Mouse (Mus musculus): Measurements from ENCODE around the gene Olfr1179. TPM values are rescaled to one million over a fixed set of nuclear protein-coding genes. Genes with fewer than 3 reads are reported as not detected.
"Not testable (repeated sequence)": the region's sequence is repeated elsewhere in the genome, so short reads cannot be mapped to it uniquely, and the experiment has no call there.

Olfr1179 gene
- not detected in 2 replicates for polyA plus RNA-seq (2016; fragmentation: Nextera tagmentation; extraction: Ambion mirVana)

DNA sequence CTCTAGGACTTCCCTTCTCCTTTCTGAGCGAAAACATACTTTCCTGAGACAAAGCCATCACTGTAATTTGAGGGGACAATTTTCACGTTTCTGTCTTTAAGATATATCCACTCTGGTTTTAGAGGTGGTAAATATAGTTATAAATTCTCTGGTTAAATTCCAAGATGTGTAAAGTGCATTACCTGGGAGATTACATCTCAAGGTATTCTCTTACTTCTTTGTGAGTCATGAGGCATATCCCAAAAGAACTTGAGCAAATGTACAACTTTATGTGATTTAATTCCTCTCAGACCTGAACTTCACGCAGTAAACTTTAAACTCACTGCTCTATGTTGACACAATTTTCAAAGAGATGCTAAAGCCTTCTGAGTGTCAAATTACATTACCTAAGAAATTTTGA is at the start of gene Olfr1179:
Olfr1179 (minus strand) TSS at position 101 of the 400 bp plus-strand sequence.
- no peak within 1 kb of the TSS for H3K9ac ChIP-seq (replicated peaks)
- no peak within 1 kb of the TSS for H3K4me3 ChIP-seq (replicated peaks)
- no peaks in the 10 kb centered on the region for H3K9me3 ChIP-seq
- no peaks in the 10 kb centered on the region for H3K27me3 ChIP-seq
- 79% methylated on average over 3 of the region's 3 CpGs for WGBS
- H3K4me2 ChIP-seq: no peak within 1 kb of the TSS
- H3K27ac ChIP-seq: no peak within 1 kb of the TSS
- no peaks in the 10 kb centered on the region for H3K36me3 ChIP-seq
- no peaks in the 10 kb centered on the region for H3K4me1 ChIP-seq (replicated peaks)
- ATAC-seq (ENCODE audit: insufficient number of reproducible peaks, insufficient read depth, low FRiP score, low TSS enrichment, low read depth): no peak

DNA sequence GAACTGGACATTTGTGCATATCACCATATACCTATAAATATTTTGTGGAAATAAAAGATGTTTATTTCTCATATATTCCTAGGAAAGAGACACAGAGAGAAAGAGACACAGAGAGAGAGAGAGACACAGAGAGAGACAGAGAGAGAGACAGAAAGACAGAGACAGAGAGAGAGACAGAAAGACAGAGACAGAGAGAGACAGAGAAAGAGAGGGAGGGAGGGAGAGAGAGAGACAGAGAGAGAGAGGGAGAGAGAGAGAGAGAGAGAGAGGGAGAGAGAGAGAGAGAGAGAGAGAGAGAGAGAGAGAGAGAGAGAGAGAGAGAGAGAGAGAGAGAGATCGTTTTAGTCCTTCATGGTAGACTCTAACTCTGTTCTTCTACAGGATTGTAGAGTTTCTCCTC is 48.3 kb upstream of the Olfr1179 start, which contains the start of gene Olfr1183:
Olfr1183 (plus strand) TSS at position 301 of the 400 bp plus-strand sequence.
- not testable (repeated sequence) for H3K4me2 ChIP-seq; H3K27me3 ChIP-seq; H3K9me3 ChIP-seq; H3K4me3 ChIP-seq (replicated peaks); H3K9ac ChIP-seq (replicated peaks); H3K4me1 ChIP-seq (replicated peaks); H3K36me3 ChIP-seq; ATAC-seq (ENCODE audit: insufficient number of reproducible peaks, insufficient read depth, low FRiP score, low TSS enrichment, low read depth); H3K27ac ChIP-seq
- WGBS: 84% methylated on average over 1 of the region's 1 CpGs

DNA sequence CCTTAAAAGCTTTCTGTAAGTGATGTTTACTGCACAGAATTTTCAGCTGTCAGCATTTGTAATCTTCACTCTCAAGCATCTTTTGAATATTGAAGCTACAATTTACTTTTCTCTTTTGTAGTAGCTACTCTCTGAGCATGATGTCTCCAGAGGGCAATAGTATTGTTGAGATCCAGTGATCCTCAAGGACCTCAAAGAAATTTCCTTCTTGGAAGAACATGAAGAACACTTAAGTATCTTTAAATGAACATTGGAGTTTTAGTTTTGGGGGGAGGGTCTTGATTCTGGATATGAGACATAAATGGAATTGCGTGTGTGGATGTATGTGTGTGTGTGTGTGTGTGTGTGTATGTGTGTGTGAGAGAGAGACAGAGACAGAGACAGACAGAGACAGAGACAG is 42.8 kb upstream of the Olfr1179 start, which contains the start of gene Gm13757:
Gm13757 (minus strand) TSS at position 101 of the 400 bp plus-strand sequence.
- Histone ChIP-seq H3K4me2 (no peak within 1 kb of the TSS), H3K4me3 (replicated peaks) (no peak within 1 kb of the TSS), H3K9me3 (no peaks in the 10 kb centered on the region), H3K27me3 (no peaks in the 10 kb centered on the region), H3K36me3 (no peaks in the 10 kb centered on the region), H3K27ac (no peak within 1 kb of the TSS), H3K9ac (replicated peaks) (no peak within 1 kb of the TSS), H3K4me1 (replicated peaks) (no peaks in the 10 kb centered on the region)
- WGBS: 97% methylated on average over 1 of the region's 1 CpGs
- ATAC-seq (ENCODE audit: insufficient number of reproducible peaks, insufficient read depth, low FRiP score, low TSS enrichment, low read depth): no peak

DNA sequence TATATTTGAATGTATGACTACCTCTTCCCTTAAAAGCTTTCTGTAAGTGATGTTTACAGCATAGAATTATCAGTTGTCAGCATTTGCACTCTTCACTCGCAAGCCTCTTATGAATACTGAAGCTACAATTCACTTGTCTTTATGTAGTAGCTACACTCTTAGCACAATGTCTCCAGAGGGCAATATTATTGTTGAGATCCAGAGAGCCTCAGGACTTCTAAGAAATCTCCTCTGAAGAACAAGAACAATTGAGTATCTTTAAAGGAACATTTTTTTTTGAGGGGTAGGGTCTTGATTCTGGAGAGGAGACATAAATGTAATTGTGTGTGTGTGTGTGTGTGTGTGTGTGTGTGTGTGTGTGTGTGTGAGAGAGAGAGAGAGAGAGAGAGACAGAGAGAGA is 19.8 kb upstream of the Olfr1179 start, which contains the start of gene Olfr1181:
Olfr1181 (minus strand) TSS at position 101 of the 400 bp plus-strand sequence.
- Histone ChIP-seq H3K4me1 (replicated peaks) (no peaks in the 10 kb centered on the region), H3K36me3 (no peaks in the 10 kb centered on the region), H3K4me3 (replicated peaks) (no peak within 1 kb of the TSS), H3K9ac (replicated peaks) (no peak within 1 kb of the TSS), H3K9me3 (no peaks in the 10 kb centered on the region), H3K27me3 (no peaks in the 10 kb centered on the region), H3K27ac (no peak within 1 kb of the TSS), H3K4me2 (no peak within 1 kb of the TSS)
- no peak for ATAC-seq (ENCODE audit: insufficient number of reproducible peaks, insufficient read depth, low FRiP score, low TSS enrichment, low read depth)
- WGBS: 84% methylated on average over 1 of the region's 1 CpGs

DNA sequence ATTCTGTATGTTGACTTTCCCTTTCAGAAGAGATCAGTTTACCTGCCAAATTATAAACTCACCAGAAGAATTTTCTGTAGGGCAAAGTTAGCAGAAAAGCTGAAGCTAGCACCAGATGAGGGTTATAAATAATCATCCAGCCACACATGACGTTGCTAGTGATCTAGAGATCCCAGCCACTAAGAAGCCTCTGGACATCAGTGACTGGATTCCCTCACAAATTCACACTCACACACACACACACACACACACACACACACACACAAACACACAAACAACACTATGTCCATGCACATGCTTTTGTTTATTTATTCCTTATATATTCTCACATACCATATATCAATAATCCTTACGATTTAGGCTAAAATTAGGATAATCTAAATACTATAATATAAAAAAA is 12.8 kb upstream of the Olfr1179 start, which contains the start of gene Olfr1180:
Olfr1180 (minus strand) TSS at position 101 of the 400 bp plus-strand sequence.
- Histone ChIP-seq H3K4me2 (no peak within 1 kb of the TSS), H3K4me1 (replicated peaks) (no peaks in the 10 kb centered on the region), H3K9me3 (no peaks in the 10 kb centered on the region), H3K9ac (replicated peaks) (no peak within 1 kb of the TSS), H3K27ac (no peak within 1 kb of the TSS), H3K4me3 (replicated peaks) (no peak within 1 kb of the TSS), H3K27me3 (no peaks in the 10 kb centered on the region), H3K36me3 (no peaks in the 10 kb centered on the region)
- 67% methylated on average over 2 of the region's 2 CpGs for WGBS
- no peak for ATAC-seq (ENCODE audit: insufficient number of reproducible peaks, insufficient read depth, low FRiP score, low TSS enrichment, low read depth)

DNA sequence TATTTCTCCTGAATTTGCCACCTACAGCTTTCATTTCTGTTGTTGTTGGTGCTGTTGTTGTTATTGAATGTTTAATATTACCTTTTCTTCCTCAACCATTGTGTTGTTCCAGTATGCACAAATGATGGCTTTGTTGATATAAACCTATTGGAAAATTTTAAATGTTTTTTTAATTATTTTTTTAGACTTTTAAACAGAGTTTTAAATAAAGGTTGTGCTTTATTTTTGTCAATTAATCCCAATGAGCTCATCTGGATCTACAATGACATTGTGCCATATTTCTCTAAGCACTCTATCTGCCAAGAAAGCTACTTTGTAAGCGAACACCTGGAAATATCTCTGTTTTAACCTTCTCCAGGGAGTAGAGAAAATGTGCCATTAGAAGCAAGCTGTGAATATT is 19.5 kb downstream of the Olfr1179 start, which contains the start of gene Olfr1178:
Olfr1178 (plus strand) TSS at position 301 of the 400 bp plus-strand sequence.
- Histone ChIP-seq H3K27ac (no peak within 1 kb of the TSS), H3K4me3 (replicated peaks) (no peak within 1 kb of the TSS), H3K27me3 (no peaks in the 10 kb centered on the region), H3K36me3 (no peaks in the 10 kb centered on the region), H3K9me3 (no peaks in the 10 kb centered on the region), H3K4me1 (replicated peaks) (no peaks in the 10 kb centered on the region), H3K9ac (replicated peaks) (no peak within 1 kb of the TSS), H3K4me2 (no peak within 1 kb of the TSS)
- no peak for ATAC-seq (ENCODE audit: insufficient number of reproducible peaks, insufficient read depth, low FRiP score, low TSS enrichment, low read depth)
- WGBS: 86% methylated on average over 1 of the region's 1 CpGs

DNA sequence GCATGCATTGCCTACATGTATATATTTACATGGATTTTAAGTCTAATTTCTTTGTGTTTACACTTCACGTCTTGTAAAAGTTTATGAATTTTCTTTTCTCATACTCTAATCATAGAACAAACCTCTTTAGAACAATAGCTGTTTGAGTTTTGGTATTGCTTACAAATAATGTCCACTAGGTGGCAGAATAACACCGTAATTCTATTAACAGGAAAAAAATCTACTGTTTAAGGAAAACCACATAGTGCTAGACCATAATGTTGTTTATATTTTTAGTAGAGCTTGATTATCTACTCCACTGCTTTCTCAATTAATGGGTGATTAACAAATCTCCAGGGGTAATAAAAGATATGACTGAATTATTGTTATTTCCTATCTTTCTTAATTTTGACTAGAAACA is 49.9 kb downstream of the Olfr1179 start:
- no peak overlapping the region for H3K4me2 ChIP-seq
- WGBS: 4% methylated on average over 2 of the region's 2 CpGs

More for the DNA sequence above, 49.9 kb downstream of the Olfr1179 start:
- no peaks in the 10 kb centered on the region for H3K27me3 ChIP-seq
- H3K9me3 ChIP-seq: no peaks in the 10 kb centered on the region
- H3K4me3 ChIP-seq (replicated peaks): no peak overlapping the region
- no peaks in the 10 kb centered on the region for H3K4me1 ChIP-seq (replicated peaks)
- no peak overlapping the region for H3K27ac ChIP-seq
- no peaks in the 10 kb centered on the region for H3K36me3 ChIP-seq
- H3K9ac ChIP-seq (replicated peaks): no peak overlapping the region
- ATAC-seq (ENCODE audit: insufficient number of reproducible peaks, insufficient read depth, low FRiP score, low TSS enrichment, low read depth): no peak

Other genes starting within 250 kb of the Olfr1179 start
- gene Olfr1168, start 224.6 kb downstream of the Olfr1179 start, polyA plus RNA-seq (2016; fragmentation: Nextera tagmentation; extraction: Ambion mirVana): not detected in 2 replicates
- gene Olfr1170, start 178.1 kb downstream of the Olfr1179 start, polyA plus RNA-seq (2016; fragmentation: Nextera tagmentation; extraction: Ambion mirVana): not detected in 2 replicates
- not detected in 2 replicates for gene Olfr1173, start 126.6 kb downstream of the Olfr1179 start, polyA plus RNA-seq (2016; fragmentation: Nextera tagmentation; extraction: Ambion mirVana)
- gene Olfr1174-ps, start 91.3 kb downstream of the Olfr1179 start, polyA plus RNA-seq (2016; fragmentation: Nextera tagmentation; extraction: Ambion mirVana): not detected in 2 replicates
- not detected in 2 replicates for gene Olfr1175-ps, start 79.2 kb downstream of the Olfr1179 start, polyA plus RNA-seq (2016; fragmentation: Nextera tagmentation; extraction: Ambion mirVana)
- gene Olfr1176, start 69.7 kb downstream of the Olfr1179 start, polyA plus RNA-seq (2016; fragmentation: Nextera tagmentation; extraction: Ambion mirVana): not detected in 2 replicates
- gene Olfr1177-ps, start 60.0 kb downstream of the Olfr1179 start, polyA plus RNA-seq (2016; fragmentation: Nextera tagmentation; extraction: Ambion mirVana): not detected in 2 replicates
- not detected in 2 replicates for gene Olfr1178, start 19.4 kb downstream of the Olfr1179 start, polyA plus RNA-seq (2016; fragmentation: Nextera tagmentation; extraction: Ambion mirVana)
- gene Olfr1180, start 12.7 kb upstream of the Olfr1179 start, polyA plus RNA-seq (2016; fragmentation: Nextera tagmentation; extraction: Ambion mirVana): not detected in 2 replicates
- not detected in 2 replicates for gene Olfr1181, start 19.7 kb upstream of the Olfr1179 start, polyA plus RNA-seq (2016; fragmentation: Nextera tagmentation; extraction: Ambion mirVana)
- gene Gm13757, start 42.7 kb upstream of the Olfr1179 start, polyA plus RNA-seq (2016; fragmentation: Nextera tagmentation; extraction: Ambion mirVana): not detected in 2 replicates
- gene Olfr1183, start 48.4 kb upstream of the Olfr1179 start, polyA plus RNA-seq (2016; fragmentation: Nextera tagmentation; extraction: Ambion mirVana): not detected in 2 replicates
- not detected in 2 replicates for gene Olfr1184, start 77.1 kb upstream of the Olfr1179 start, polyA plus RNA-seq (2016; fragmentation: Nextera tagmentation; extraction: Ambion mirVana)
- gene Olfr1185-ps1, start 86.9 kb upstream of the Olfr1179 start, polyA plus RNA-seq (2016; fragmentation: Nextera tagmentation; extraction: Ambion mirVana): not detected in 2 replicates
- not detected in 2 replicates for gene Olfr1186, start 112.1 kb upstream of the Olfr1179 start, polyA plus RNA-seq (2016; fragmentation: Nextera tagmentation; extraction: Ambion mirVana)
- gene Olfr1188, start 150.5 kb upstream of the Olfr1179 start, polyA plus RNA-seq (2016; fragmentation: Nextera tagmentation; extraction: Ambion mirVana): not detected in 2 replicates
- not detected in 2 replicates for gene Olfr1189, start 180.0 kb upstream of the Olfr1179 start, polyA plus RNA-seq (2016; fragmentation: Nextera tagmentation; extraction: Ambion mirVana)
- gene Olfr1191-ps1, start 234.1 kb upstream of the Olfr1179 start, polyA plus RNA-seq (2016; fragmentation: Nextera tagmentation; extraction: Ambion mirVana): not detected in 2 replicates
- gene Olfr1192-ps1, start 242.1 kb upstream of the Olfr1179 start, polyA plus RNA-seq (2016; fragmentation: Nextera tagmentation; extraction: Ambion mirVana): not detected in 2 replicates